Mouse (Mus musculus) gastrocnemius, postnatal 10 days (tissue): Measurements from ENCODE around the gene Gm10577. TPM values are rescaled to one million over a fixed set of nuclear protein-coding genes. Genes with fewer than 3 reads are reported as not detected.

Source experiments
- DNase-seq: peaks from one replicate; pipeline ENCODE4 v3.0.0; 2021; ENCODE audit warnings: mixed read lengths
- total RNA-seq, 2 experiments: library from RNA; stranded (reverse); gene quantifications; 2 replicates each; pipeline ENCODE4 v1.2.3; 2021

Gene Gm10577
- total RNA-seq, 2 experiments from 2014 or later: not detected

- DNase-seq: no peak
Observed at GRCm38 (mm10) chr4:100994442-100995255, 25.8 kb downstream of the Gm10577 start.

- DNase-seq: no peak
Observed at GRCm38 (mm10) chr4:100992086-100992485, 28.4 kb downstream of the Gm10577 start.

- no peak for DNase-seq
Observed at GRCm38 (mm10) chr4:100990996-100991395, 29.5 kb downstream of the Gm10577 start.

- no peak for DNase-seq
Observed at GRCm38 (mm10) chr4:100988231-100988799, 32.2 kb downstream of the Gm10577 start.

GRCm38 (mm10) chr4:100987187-100987586 lies 33.3 kb downstream of the Gm10577 start:
- DNase-seq: no peak

- no peak for DNase-seq
Observed at GRCm38 (mm10) chr4:100977522-100977921, 43.0 kb downstream of the Gm10577 start.

GRCm38 (mm10) chr4:100974455-100975035 lies 46.0 kb downstream of the Gm10577 start:
- DNase-seq: no peak

- no peak for DNase-seq
Observed at GRCm38 (mm10) chr4:100973641-100974454, 46.6 kb downstream of the Gm10577 start.

Other genes with a start within 250 kb of the Gm10577 start
- 1 to 10 TPM; 7.4 to 7.7 TPM for gene Cachd1, start 244.0 kb downstream of the Gm10577 start, total RNA-seq
- gene Raver2, start 48.3 kb upstream of the Gm10577 start, total RNA-seq: 1 to 10 TPM; 5.9 TPM
- gene Jak1, start 244.6 kb upstream of the Gm10577 start, total RNA-seq: 100 to 1,000 TPM; 110 to 129 TPM